Mouse (Mus musculus) heart, adult 2 months (tissue): Measurements from ENCODE around the gene Jmjd6. TPM values are rescaled to one million over a fixed set of nuclear protein-coding genes. Genes with fewer than 3 reads are reported as not detected.

ENCODE experiments used
- DNase-seq, 2 experiments: peaks; one replicate each; pipeline ENCODE4 v3.0.0; 2021
- H3K27ac ChIP-seq: fragments of 200-600 bp; 2 replicates; pipeline ENCODE4 v1.8.1; 2022
- H3K27me3 ChIP-seq: fragments of 200-500 bp; 2 replicates; pipeline ENCODE4 v1.6.1; 2012; ENCODE audit warnings: mild to moderate bottlenecking, low read length, inconsistent platforms, mixed read lengths; ENCODE audit not compliant: control insufficient read depth, insufficient read depth
- H3K36me3 ChIP-seq: fragments of 200-500 bp; 2 replicates; pipeline ENCODE4 v1.6.1; 2012; ENCODE audit warnings: low read length, inconsistent platforms; ENCODE audit not compliant: control insufficient read depth, insufficient read depth
- H3K4me1 ChIP-seq: fragments of 200-500 bp; 2 replicates; pipeline ENCODE4 v1.6.1; 2011; ENCODE audit warnings: low read length; ENCODE audit not compliant: control insufficient read depth, insufficient read depth
- H3K4me3 ChIP-seq: fragments of 200-600 bp; 2 replicates; pipeline ENCODE4 v1.8.1; 2022
- H3K79me2 ChIP-seq: fragments of 200-500 bp; replicated peaks from 2 replicates; pipeline ENCODE4 v1.6.1; 2012; ENCODE audit warnings: mild to moderate bottlenecking, inconsistent platforms, low read length, moderate library complexity, mixed read lengths; ENCODE audit not compliant: control insufficient read depth, insufficient read depth
- H3K9ac ChIP-seq: fragments of 200-500 bp; 2 replicates; pipeline ENCODE4 v1.6.1; 2012; ENCODE audit warnings: low read depth, mild to moderate bottlenecking, control low read depth, inconsistent platforms, low read length, mixed read lengths
- CTCF ChIP-seq: fragments of 200-600 bp; IDR thresholded peaks from 2 replicates; pipeline ENCODE4 v1.8.1; 2022; ENCODE audit warnings: antibody characterized with exemption, mild to moderate bottlenecking, moderate library complexity
- EP300 ChIP-seq: fragments of 200-500 bp; IDR thresholded peaks from 2 replicates; pipeline ENCODE4 v1.6.1; 2011; ENCODE audit warnings: low read depth, low read length, control low read depth; ENCODE audit not compliant: insufficient read depth
- POLR2A ChIP-seq: fragments of 200-500 bp; IDR thresholded peaks from 2 replicates; pipeline ENCODE4 v1.6.1; 2011; ENCODE audit warnings: mild to moderate bottlenecking, low read depth, low read length, control low read depth; ENCODE audit not compliant: insufficient read depth
- WGBS: fragments of 180-500 bp; shearing (Covaris S2); methylation state at CpG from one replicate; pipeline ENCODE4 v1.1.7; 2018; 5-methylcytosine and 5-hydroxymethylcytosine counted together
- intact Hi-C: fragments of 180-260 bp; cut with DNase I; formaldehyde crosslinking; loops from one replicate; pipeline ENCODE4 v1.15.1; 2025
- polyA plus RNA-seq: library from polyadenylated mRNA; depleted of rRNA; stranded (reverse); fragments of >200 nt; gene quantifications from 2 replicates; pipeline ENCODE4 v1.2.3, GENCODE M21; 2012
- total RNA-seq, 2 experiments: library from RNA; stranded (reverse); gene quantifications; 2 replicates each; pipeline ENCODE4 v1.2.3; 2021

Gene Jmjd6
- total and polyA plus RNA-seq, 3 experiments = 14.6 to 37.4 (median 34.1) TPM

DNA sequence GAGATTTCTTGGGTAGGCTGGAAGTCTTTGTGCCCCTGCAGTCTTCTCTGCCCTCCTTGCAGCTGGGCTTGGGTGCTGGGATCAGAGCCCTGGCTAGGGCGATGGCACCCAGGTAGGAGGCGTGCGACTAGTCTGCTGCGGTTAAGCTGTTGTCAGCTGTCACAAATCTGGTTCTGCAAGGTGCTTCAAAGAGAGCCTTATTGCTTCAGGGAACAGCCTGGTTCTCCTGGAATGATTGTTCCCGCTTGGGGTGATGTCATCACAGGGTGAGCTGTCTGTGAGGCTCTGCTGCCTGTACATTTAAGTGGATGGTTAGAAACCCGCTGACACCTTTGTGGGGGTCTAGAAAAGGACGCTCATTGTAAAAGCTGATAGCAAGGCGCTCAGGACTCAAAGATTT is 26.0 kb upstream of the Jmjd6 start:
- Histone ChIP-seq H3K36me3 (peaks cover 2% of the 10 kb centered on the region; the same call in 1 of the 2 replicates), H3K4me1 (peaks cover 4% of the 10 kb centered on the region; the same call in 1 of the 2 replicates), H3K27me3 (no peaks in the 10 kb centered on the region), H3K4me3 (no peak overlapping the region), H3K79me2 (no peaks in the 10 kb centered on the region), H3K27ac (no peak overlapping the region), H3K9ac (no peak overlapping the region)
- whole genome bisulfite sequencing = 92% methylated on average over 8 of the region's 8 CpGs
- no peak for DNase-seq
- TF ChIP-seq CTCF (no peak), EP300 (no peak), POLR2A (no peak)
- intact Hi-C loops = no loop called here

DNA sequence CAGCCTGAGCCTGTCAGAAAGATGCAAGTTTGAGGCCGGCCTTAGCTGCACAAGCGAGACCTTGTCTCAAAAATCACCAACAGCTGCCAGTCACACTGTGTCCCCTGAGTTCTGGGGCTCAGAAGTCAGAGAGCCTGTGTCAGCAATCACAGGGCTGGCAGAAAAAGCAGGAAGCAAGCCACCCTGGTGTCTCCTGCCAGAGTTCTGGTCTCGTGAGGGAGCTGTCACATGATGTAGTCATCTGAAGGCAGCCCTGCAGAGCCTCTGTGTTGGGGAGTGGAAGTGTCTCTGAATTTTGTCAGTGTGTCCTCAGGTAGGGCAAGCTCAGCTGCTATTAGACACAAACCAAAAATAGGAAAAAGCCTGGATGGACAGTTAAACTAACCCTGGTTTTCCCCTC is 24.9 kb upstream of the Jmjd6 start:
- no peaks in the 10 kb centered on the region for H3K79me2 ChIP-seq
- no peak overlapping the region for H3K9ac ChIP-seq
- H3K27me3 ChIP-seq = no peaks in the 10 kb centered on the region
- peak; percentile 61 to 83 for DNase-seq
- whole genome bisulfite sequencing = 49% methylated on average over 3 of the region's 3 CpGs
- no peak overlapping the region for H3K4me3 ChIP-seq
- peaks cover 2% of the 10 kb centered on the region; the same call in 1 of the 2 replicates for H3K36me3 ChIP-seq
- intact Hi-C loops = no loop called here
- H3K27ac ChIP-seq = peak overlapping the region; percentile 49
- H3K4me1 ChIP-seq = peaks cover 6% of the 10 kb centered on the region; the same call in 1 of the 2 replicates
- TF ChIP-seq EP300 = peak; percentile 45; the same call in 1 of the 2 replicates
- TF ChIP-seq POLR2A = 0 out of 2 replicates have a peak, but pooled peaks have one; percentile 28
- no peak for TF ChIP-seq CTCF

DNA sequence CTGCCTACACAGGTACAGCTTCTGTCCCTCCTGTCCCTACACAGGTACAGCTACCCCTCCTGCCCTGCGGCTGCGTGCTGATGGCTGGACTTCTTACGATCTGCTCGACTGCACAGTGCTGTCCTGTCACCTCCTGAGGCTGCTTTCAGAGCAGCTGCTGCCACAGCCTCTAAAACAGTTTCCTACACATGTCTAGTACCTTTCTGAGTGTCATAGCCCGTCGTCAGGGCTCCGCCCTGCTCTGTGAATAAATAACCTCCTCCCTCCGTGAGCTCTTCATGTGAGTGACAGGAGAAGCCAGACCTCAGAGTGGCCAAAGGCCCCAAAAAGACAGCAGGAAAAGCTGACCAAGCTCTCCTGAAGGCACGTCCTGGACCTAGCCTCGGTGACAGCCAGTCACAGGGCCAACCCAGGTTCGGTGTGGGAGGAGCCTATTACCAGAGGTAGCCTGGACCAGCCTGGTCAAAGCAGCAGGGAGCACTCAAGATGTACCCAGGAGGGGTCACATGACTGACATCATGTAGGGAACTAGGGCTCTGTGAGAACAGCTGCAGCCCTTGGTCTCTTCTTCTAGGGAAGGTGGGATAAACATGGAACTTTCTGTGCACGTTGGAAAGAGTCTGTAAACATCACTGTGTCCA is 22.8 kb upstream of the Jmjd6 start:
- Histone ChIP-seq H3K4me1 (peaks cover 6% of the 10 kb centered on the region; the same call in 1 of the 2 replicates), H3K79me2 (no peaks in the 10 kb centered on the region), H3K36me3 (peaks cover 2% of the 10 kb centered on the region; the same call in 1 of the 2 replicates), H3K27me3 (no peaks in the 10 kb centered on the region), H3K27ac (no peak overlapping the region), H3K4me3 (no peak overlapping the region), H3K9ac (no peak overlapping the region)
- TF ChIP-seq CTCF = no peak
- WGBS = 81% methylated on average over 12 of the region's 12 CpGs
- intact Hi-C loops = no loop called here
- DNase-seq = no peak

DNA sequence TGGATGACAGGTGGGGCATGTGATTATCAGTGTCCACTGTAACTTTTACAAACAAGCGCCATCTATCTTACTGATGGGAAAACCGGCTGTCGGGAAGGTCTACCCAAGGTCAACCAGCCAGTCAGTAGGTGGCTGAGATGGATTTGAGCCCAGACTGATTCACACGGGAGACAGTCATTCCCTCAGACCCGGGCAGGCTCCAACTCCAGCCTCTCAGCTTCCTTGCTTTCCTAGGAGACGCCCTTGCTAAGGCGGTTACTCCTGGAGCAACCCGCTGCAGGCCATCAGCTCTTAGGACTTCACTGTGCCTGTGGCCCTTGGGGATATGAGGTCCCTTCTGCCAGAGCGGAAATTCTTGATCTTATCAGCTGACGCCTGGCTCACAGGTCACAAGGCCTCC is 21.2 kb upstream of the Jmjd6 start:
- H3K9ac ChIP-seq = no peak overlapping the region
- TF ChIP-seq POLR2A (0 out of 2 replicates have a peak, but pooled peaks have one; percentile 28), EP300 (0 out of 2 replicates have a peak, but pooled peaks have one; percentile 35), CTCF (no peak)

DNA sequence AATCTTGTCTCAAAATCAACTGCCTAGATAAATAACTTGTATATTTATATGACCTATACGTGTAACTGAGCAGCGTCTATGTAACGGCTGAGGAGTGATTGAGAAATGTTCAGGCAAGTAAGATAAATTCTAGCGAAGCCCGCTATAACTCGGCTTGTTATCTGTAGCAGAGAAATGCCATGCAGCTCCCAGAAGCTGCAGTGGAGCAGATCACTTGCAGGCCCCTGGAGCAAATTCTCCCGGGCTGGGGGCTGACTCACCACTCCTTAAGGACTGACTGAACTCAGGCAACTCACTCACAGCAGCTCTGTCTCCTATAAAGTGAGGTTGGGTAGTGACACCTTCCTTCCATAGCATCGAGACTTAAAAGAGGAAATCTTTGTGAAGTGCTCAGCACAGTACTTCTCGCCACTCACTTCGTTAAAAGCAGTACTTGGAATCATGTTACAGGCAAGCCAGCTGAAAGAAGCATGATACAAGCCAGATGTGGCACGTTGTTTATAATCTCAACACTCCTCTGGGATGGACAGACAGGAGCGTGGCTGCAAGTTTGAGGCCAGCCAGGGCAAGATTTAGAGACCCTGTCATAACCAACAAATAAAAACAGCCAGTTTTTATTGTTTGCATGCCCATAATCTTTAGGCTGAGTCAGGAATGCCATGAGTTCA is 14.1 kb upstream of the Jmjd6 start:
- intact Hi-C loops = no loop called here
- no peak for TF ChIP-seq EP300
- no peak for TF ChIP-seq CTCF
- TF ChIP-seq POLR2A = no peak
- H3K4me1 ChIP-seq = peaks cover 3% of the 10 kb centered on the region
- H3K79me2 ChIP-seq = no peaks in the 10 kb centered on the region
- H3K27ac ChIP-seq = no peak overlapping the region
- 56% methylated on average over 12 of the region's 12 CpGs for WGBS
- DNase-seq = no peak
- no peak overlapping the region for H3K4me3 ChIP-seq
- H3K9ac ChIP-seq = no peak overlapping the region
- no peaks in the 10 kb centered on the region for H3K27me3 ChIP-seq
- peaks cover 4% of the 10 kb centered on the region for H3K36me3 ChIP-seq

More for the DNA sequence above, 21.2 kb upstream of the Jmjd6 start:
- Histone ChIP-seq H3K79me2 (no peaks in the 10 kb centered on the region), H3K4me1 (peaks cover 6% of the 10 kb centered on the region; the same call in 1 of the 2 replicates), H3K36me3 (peaks cover 2% of the 10 kb centered on the region; the same call in 1 of the 2 replicates), H3K27ac (peak overlapping the region; percentile 69), H3K4me3 (no peak overlapping the region), H3K27me3 (no peaks in the 10 kb centered on the region)
- peak; percentile 43 to 58 for DNase-seq
- intact Hi-C loops = no loop called here
- 12% methylated on average over 10 of the region's 10 CpGs for WGBS

DNA sequence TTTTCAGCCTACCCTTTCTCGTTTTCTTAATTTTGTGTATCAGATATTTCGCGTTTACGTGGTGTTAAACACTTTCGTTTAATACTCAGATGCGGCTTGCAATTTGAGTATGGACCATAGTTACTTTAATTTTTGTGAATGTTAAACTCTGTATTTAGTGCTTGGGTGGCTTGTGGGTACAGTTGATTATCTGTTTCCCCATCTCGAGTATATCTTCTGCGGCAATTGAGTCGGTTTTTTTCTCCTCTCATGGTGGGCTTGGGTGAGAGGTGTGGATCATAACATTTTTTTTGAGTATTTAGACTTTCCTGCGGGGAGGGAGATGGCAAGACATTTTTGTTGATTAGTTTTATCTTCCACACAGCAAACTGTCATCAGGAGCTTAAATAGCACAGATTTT is 11.0 kb upstream of the Jmjd6 start:
- Histone ChIP-seq H3K4me1 (peaks cover 7% of the 10 kb centered on the region), H3K36me3 (peaks cover 26% of the 10 kb centered on the region), H3K27me3 (no peaks in the 10 kb centered on the region), H3K4me3 (peak overlapping the region; percentile 81), H3K9ac (peak overlapping the region; percentile 60), H3K27ac (peak overlapping the region; percentile 98), H3K79me2 (no peaks in the 10 kb centered on the region)
- TF ChIP-seq EP300 (no peak), CTCF (no peak), POLR2A (no peak)
- intact Hi-C loops = no loop called here
- DNase-seq = no peak
- WGBS = 12% methylated on average over 10 of the region's 10 CpGs
